Mouse (Mus musculus) myocyte (in vitro differentiated cells): ENCODE results near the gene Thoc7.

Experiments used
- MAX ChIP-seq: IDR thresholded peaks from one replicate; pipeline ENCODE4 v1.6.1; 2011; ENCODE audit warnings: low read depth, mild to moderate bottlenecking, control low read depth
- MYOG ChIP-seq, 3 experiments: IDR thresholded peaks; one replicate each; pipeline ENCODE4 v1.6.1; 2011; ENCODE audit warnings: control low read depth in 2 of 3, low read depth in 2 of 3, mild to moderate bottlenecking in 2 of 3; ENCODE audit not compliant: insufficient read length in 2 of 3, control insufficient read depth in 1 of 3, insufficient read depth in 1 of 3
- POLR2A ChIP-seq: IDR thresholded peaks from one replicate; pipeline ENCODE4 v1.6.1; 2011; ENCODE audit warnings: low read depth, mild to moderate bottlenecking, control low read depth, moderate library complexity; ENCODE audit not compliant: insufficient read length
- POLR2AphosphoS2 ChIP-seq: IDR thresholded peaks from one replicate; pipeline ENCODE4 v1.6.1; 2011; ENCODE audit warnings: low read depth, control low read depth; ENCODE audit not compliant: insufficient read length
- REST ChIP-seq: IDR thresholded peaks from one replicate; pipeline ENCODE4 v1.6.1; 2011; ENCODE audit warnings: mild to moderate bottlenecking, control low read depth, moderate library complexity; ENCODE audit not compliant: insufficient read depth, insufficient read length
- USF1 ChIP-seq: IDR thresholded peaks from one replicate; pipeline ENCODE4 v1.6.1; 2011; ENCODE audit warnings: low read depth, mild to moderate bottlenecking, control low read depth, moderate library complexity

- TF ChIP-seq POLR2A (no peak), USF1 (no peak), MYOG (IDR thresholded peaks at IDR 0.05; ENCODE audit: control insufficient read depth in 1 of 3, insufficient read depth in 1 of 3, insufficient read length in 2 of 3, low read depth in 2 of 3) (no peak), POLR2AphosphoS2 (no peak), REST (no peak), MAX (no peak)
Measured at GRCm38 (mm10) chr14:13948345-13948744, 13.3 kb downstream of the Thoc7 start.
